Mouse (Mus musculus) liver, postnatal 0 days (tissue): ENCODE results near the gene Capn3.

Source experiments
- CTCF ChIP-seq: sonication (generic); IDR thresholded peaks from 2 replicates; pipeline ENCODE4 v1.5.1; 2016; ENCODE audit warnings: antibody characterized with exemption, low read depth
- EP300 ChIP-seq: IDR thresholded peaks from 2 replicates; pipeline ENCODE4 v1.6.1; 2016; ENCODE audit warnings: antibody characterized with exemption, low read depth, mild to moderate bottlenecking

DNA sequence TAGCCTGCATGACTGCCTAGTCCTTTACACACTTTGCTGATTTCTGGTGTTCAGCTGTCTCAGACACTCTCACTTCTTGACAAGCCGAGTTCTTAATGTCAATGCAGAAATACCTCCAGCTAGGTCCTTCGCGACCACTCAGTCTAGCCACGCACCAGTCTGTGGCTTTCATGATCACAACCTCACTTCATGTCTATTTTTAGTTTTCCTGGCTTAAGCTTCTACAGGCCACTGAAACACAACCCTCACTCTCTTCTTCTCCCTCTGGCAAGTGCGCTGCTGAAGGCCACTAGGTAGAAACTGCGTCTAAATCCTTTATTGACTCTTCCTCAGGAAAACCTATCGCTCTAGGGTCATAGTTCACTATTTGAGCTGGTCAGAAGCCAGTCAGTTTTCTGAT, 7.5 kb downstream of the Capn3 start:
- TF ChIP-seq CTCF (no peak), EP300 (no peak)
